Mouse (Mus musculus) CH12.LX (cell line): ENCODE data around the gene Celf2. TPM values are rescaled to one million over a fixed set of nuclear protein-coding genes. Genes with fewer than 3 reads are reported as not detected.

Source experiments
- DNase-seq: peaks from one replicate; pipeline ENCODE4 v3.0.0-alpha.2; 2013; ENCODE audit errors: extremely low read depth
- H3K27ac ChIP-seq: 2 replicates; pipeline ENCODE4 v1.5.1; 2012; ENCODE audit warnings: low read depth, mild to moderate bottlenecking, control low read depth, moderate library complexity; ENCODE audit not compliant: insufficient read depth
- H3K27me3 ChIP-seq: replicated peaks from 2 replicates; pipeline ENCODE3; 2012; ENCODE audit warnings: inconsistent platforms
- H3K36me3 ChIP-seq, 2 experiments: replicated peaks in 1 of 2; 2 replicates each; pipeline versions ENCODE3 to v1.6.1; 2012; ENCODE audit warnings: inconsistent platforms in 1 of 2, low read length in 1 of 2, mild to moderate bottlenecking in 1 of 2, mixed read lengths in 1 of 2, moderate library complexity in 1 of 2; ENCODE audit not compliant: control insufficient read depth in 1 of 2, insufficient read depth in 1 of 2
- H3K4me1 ChIP-seq, 2 experiments: 2 replicates each; pipeline ENCODE4 v1.6.1; 2012; ENCODE audit warnings: inconsistent platforms in 1 of 2, moderate library complexity in 1 of 2; ENCODE audit not compliant: insufficient read depth in 2 of 2, control insufficient read depth in 1 of 2
- H3K4me2 ChIP-seq: 2 replicates; pipeline ENCODE4 v1.6.1; 2012; ENCODE audit warnings: low read depth, mild to moderate bottlenecking, control low read depth; ENCODE audit not compliant: poor library complexity, insufficient read depth, severe bottlenecking
- H3K4me3 ChIP-seq, 3 experiments: fragments of 150-350 bp in 1 of 3; sonication (generic) in 1 of 3; replicated peaks in 1 of 3; 2 replicates each; pipeline versions ENCODE3 to v1.5.1; 2011 to 2012; ENCODE audit warnings: low read depth in 2 of 3, low read length in 2 of 3, mild to moderate bottlenecking in 2 of 3, moderate library complexity in 2 of 3, control low read depth in 1 of 3, improper control_type of control experiment in 1 of 3, inconsistent platforms in 1 of 3, mixed read lengths in 1 of 3; ENCODE audit not compliant: poor library complexity in 1 of 3
- H3K79me2 ChIP-seq: replicated peaks from 2 replicates; pipeline ENCODE4 v1.6.1; 2012; ENCODE audit warnings: mild to moderate bottlenecking, moderate library complexity; ENCODE audit not compliant: control insufficient read depth, poor library complexity, insufficient read depth, severe bottlenecking; ENCODE audit errors: extremely low read depth
- H3K9ac ChIP-seq: 2 replicates; pipeline ENCODE4 v1.6.1; 2012; ENCODE audit warnings: low read depth, mild to moderate bottlenecking, control low read depth, moderate library complexity; ENCODE audit not compliant: insufficient read depth
- H3K9me3 ChIP-seq: replicated peaks from 2 replicates; pipeline ENCODE3; 2012; ENCODE audit warnings: low read length, inconsistent platforms, mixed read lengths
- CHD2 ChIP-seq: IDR thresholded peaks from 2 replicates; pipeline ENCODE4 v1.6.1; 2011; ENCODE audit warnings: low read length, improper control_type of control experiment
- ELF1 ChIP-seq: IDR thresholded peaks from 2 replicates; pipeline ENCODE4 v1.6.1; 2014; ENCODE audit warnings: low read depth, mild to moderate bottlenecking, inconsistent platforms, low read length, improper control_type of control experiment
- EP300 ChIP-seq: IDR thresholded peaks from 2 replicates; pipeline ENCODE4 v1.6.1; 2011; ENCODE audit warnings: low read length, improper control_type of control experiment
- ETS1 ChIP-seq: conservative IDR thresholded peaks from 2 replicates; pipeline ENCODE4 v1.6.1; 2012; ENCODE audit warnings: low read depth, mild to moderate bottlenecking, inconsistent platforms, low read length, improper control_type of control experiment, moderate library complexity
- GABPA ChIP-seq: IDR thresholded peaks from 2 replicates; pipeline ENCODE4 v1.6.1; 2012; ENCODE audit warnings: low read depth, low read length, improper control_type of control experiment, inconsistent platforms; ENCODE audit not compliant: insufficient replicate concordance
- HCFC1 ChIP-seq: IDR thresholded peaks from 2 replicates; pipeline ENCODE4 v1.6.1; 2012; ENCODE audit warnings: low read depth, mild to moderate bottlenecking, inconsistent platforms, low read length, improper control_type of control experiment
- IRF4 ChIP-seq: IDR thresholded peaks from 2 replicates; pipeline ENCODE4 v1.6.1; 2014; ENCODE audit warnings: low read depth, mild to moderate bottlenecking, inconsistent platforms, low read length, improper control_type of control experiment
- KAT2A ChIP-seq: IDR thresholded peaks from 2 replicates; pipeline ENCODE4 v1.6.1; 2012; ENCODE audit warnings: low read length, improper control_type of control experiment, inconsistent platforms; ENCODE audit not compliant: insufficient replicate concordance
- MAX ChIP-seq: IDR thresholded peaks from 2 replicates; pipeline ENCODE4 v1.6.1; 2011; ENCODE audit warnings: low read length, improper control_type of control experiment
- MAZ ChIP-seq: IDR thresholded peaks from 2 replicates; pipeline ENCODE4 v1.6.1; 2012; ENCODE audit warnings: low read depth, mild to moderate bottlenecking, inconsistent platforms, low read length, improper control_type of control experiment, moderate library complexity
- MEF2A ChIP-seq: IDR thresholded peaks from 2 replicates; pipeline ENCODE4 v1.6.1; 2014; ENCODE audit warnings: low read depth, mild to moderate bottlenecking, inconsistent platforms, low read length, improper control_type of control experiment, borderline replicate concordance
- NELFE ChIP-seq: IDR thresholded peaks from 2 replicates; pipeline ENCODE4 v1.6.1; 2011; ENCODE audit warnings: low read depth, low read length, improper control_type of control experiment
- NRF1 ChIP-seq: IDR thresholded peaks from 2 replicates; pipeline ENCODE4 v1.6.1; 2014; ENCODE audit warnings: low read depth, mild to moderate bottlenecking, inconsistent platforms, low read length, improper control_type of control experiment, moderate library complexity
- POLR2AphosphoS2 ChIP-seq: IDR thresholded peaks from 2 replicates; pipeline ENCODE4 v1.6.1; 2011; ENCODE audit warnings: low read depth, low read length, improper control_type of control experiment
- TBP ChIP-seq: conservative IDR thresholded peaks from 2 replicates; pipeline ENCODE4 v1.6.1; 2011; ENCODE audit warnings: low read depth, low read length, improper control_type of control experiment
- TCF12 ChIP-seq: IDR thresholded peaks from 2 replicates; pipeline ENCODE4 v1.6.1; 2014; ENCODE audit warnings: low read depth, mild to moderate bottlenecking, inconsistent platforms, low read length, improper control_type of control experiment
- USF1 ChIP-seq: IDR thresholded peaks from 2 replicates; pipeline ENCODE4 v1.6.1; 2014; ENCODE audit warnings: low read depth, mild to moderate bottlenecking, inconsistent platforms, low read length, improper control_type of control experiment
- USF2 ChIP-seq: conservative IDR thresholded peaks from 2 replicates; pipeline ENCODE4 v1.6.1; 2011; ENCODE audit warnings: low read depth, low read length, improper control_type of control experiment
- ZC3H11A ChIP-seq: IDR thresholded peaks from 2 replicates; pipeline ENCODE4 v1.6.1; 2012; ENCODE audit warnings: low read depth, mild to moderate bottlenecking, inconsistent platforms, low read length, improper control_type of control experiment
- ZKSCAN1 ChIP-seq: IDR thresholded peaks from 2 replicates; pipeline ENCODE4 v1.6.1; 2012; ENCODE audit warnings: low read depth, inconsistent platforms, low read length, improper control_type of control experiment, borderline replicate concordance
- dilution Hi-C: fragments of 300-500 bp; cut with MboI; formaldehyde crosslinking; loops from 2 replicates; pipeline ENCODE4 v1.14.3; 2020; ENCODE audit warnings: low sequenced_read_pairs; ENCODE audit not compliant: extremely low pct_unique_long_range_greater_than_20kb, extremely low pct_ligation_motif_present
- in situ Hi-C: fragments of 300-500 bp; cut with MboI; formaldehyde crosslinking; loops from 3 replicates; pipeline ENCODE4 v1.14.3; 2019; ENCODE audit warnings: low sequenced_read_pairs, low pct_ligation_motif_present, low pct_unique_long_range_greater_than_20kb, mixed read lengths
- polyA plus RNA-seq: library from polyadenylated mRNA; unstranded; fragments of >175 nt; gene quantifications from 2 replicates; pipeline ENCODE4 v1.2.1, GENCODE M21; 2012; ENCODE audit warnings: low read depth; ENCODE audit not compliant: insufficient read length
- total RNA-seq, 2 experiments: library from RNA; depleted of rRNA; stranded (reverse); fragments of 300-350 nt in 1 of 2; fragments of >200 nt in 1 of 2; gene quantifications; 2 replicates each; pipeline ENCODE4 v1.2.3; 2012 to 2014

Celf2 gene
- total and polyA plus RNA-seq, 3 experiments = 51.0 to 143 (median 103) TPM

GRCm38 (mm10) chr2:6882236-6882885, 627.0 kb downstream of the Celf2 start:
- Histone ChIP-seq H3K9me3 (no peaks in the 10 kb centered on the region), H3K27ac (no peak overlapping the region), H3K27me3 (no peaks in the 10 kb centered on the region), H3K9ac (no peak overlapping the region), H3K4me1 (0 out of 4 replicates have a peak, but pooled peaks cover 0 to 2% of the 10 kb centered on the region in 2 experiments), H3K4me2 (no peak overlapping the region), H3K36me3 (no peaks in the 10 kb centered on the region), H3K79me2 (no peaks in the 10 kb centered on the region), H3K4me3 (no peak overlapping the region)
- in situ Hi-C loops = no loop called here
- no peak for DNase-seq
- dilution Hi-C loops = no loop called here
- TF ChIP-seq TBP = no peak
- TF ChIP-seq EP300 = no peak
- no peak for TF ChIP-seq ELF1
- no peak for TF ChIP-seq MAX
- TF ChIP-seq MEF2A = no peak
- TF ChIP-seq ZC3H11A = no peak
- TF ChIP-seq CHD2 = no peak
- no peak for TF ChIP-seq USF1
- TF ChIP-seq NELFE = no peak
- no peak for TF ChIP-seq GABPA
- no peak for TF ChIP-seq IRF4
- TF ChIP-seq USF2 = no peak

- no peak overlapping the region for H3K4me3 ChIP-seq
- no peak overlapping the region for H3K9ac ChIP-seq
- DNase-seq = no peak
- H3K4me2 ChIP-seq = no peak overlapping the region
- dilution Hi-C loops (no loop called here), in situ Hi-C loops (no loop called here)
- no peak overlapping the region for H3K27ac ChIP-seq
- H3K9me3 ChIP-seq = no peaks in the 10 kb centered on the region
- H3K27me3 ChIP-seq = no peaks in the 10 kb centered on the region
- H3K79me2 ChIP-seq = no peaks in the 10 kb centered on the region
- TF ChIP-seq TCF12 = no peak
- no peak for TF ChIP-seq MAZ
- TF ChIP-seq KAT2A = no peak
- TF ChIP-seq HCFC1 = no peak
- no peak for TF ChIP-seq POLR2AphosphoS2
- no peak for TF ChIP-seq NRF1
- TF ChIP-seq ZC3H11A = no peak
- TF ChIP-seq ETS1 = no peak
- no peak for TF ChIP-seq ZKSCAN1
- no peak for TF ChIP-seq USF1
- TF ChIP-seq NELFE = no peak
- TF ChIP-seq, all 38 proteins: peak for 0
- Histone ChIP-seq H3K4me1 (0 out of 4 replicates have a peak, but pooled peaks cover 0 to 2% of the 10 kb centered on the region in 2 experiments), H3K36me3 (no peaks in the 10 kb centered on the region)
Measured at GRCm38 (mm10) chr2:6880941-6881575, 628.3 kb downstream of the Celf2 start.
